Mouse (Mus musculus): ENCODE data around the gene Ccdc172. TPM values are rescaled to one million over a fixed set of nuclear protein-coding genes. Genes with fewer than 3 reads are reported as not detected.

Ccdc172 gene
- polyA plus RNA-seq, 2 experiments: not detected

DNA sequence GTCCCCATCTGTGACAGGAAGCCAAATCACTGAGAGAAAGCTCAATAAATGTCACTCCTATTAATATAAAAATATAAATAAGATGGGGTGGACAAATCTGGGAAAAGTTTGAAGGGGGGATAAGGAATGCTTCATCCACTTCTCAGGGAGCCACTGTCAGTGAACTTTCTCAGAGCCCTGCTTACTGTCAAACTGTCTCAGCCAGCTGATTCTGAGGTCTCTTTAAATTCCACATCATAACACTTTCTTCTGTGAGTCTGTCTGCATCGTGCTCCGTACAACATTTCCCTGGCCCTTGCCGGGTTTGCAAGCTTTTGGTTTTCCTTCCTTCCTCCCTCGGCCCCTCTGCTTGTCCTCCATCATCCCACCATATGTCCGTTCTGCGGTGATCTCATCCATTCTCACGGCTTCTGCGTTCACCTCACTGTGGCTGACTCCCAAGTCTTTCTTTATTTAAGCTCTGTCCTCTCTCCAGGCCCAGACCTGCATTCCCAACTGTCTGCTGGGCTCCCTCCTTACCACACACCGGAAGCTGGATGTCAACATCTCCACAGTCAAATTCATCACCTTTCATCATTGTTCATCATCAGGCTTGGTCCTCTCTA lies 29.3 kb upstream of the Ccdc172 start:
- no peaks in the 10 kb centered on the region for H3K36me3 ChIP-seq (replicated peaks; ENCODE audit: control insufficient read depth, insufficient read depth, low read depth)
- no peak overlapping the region for H3K4me2 ChIP-seq (ENCODE audit: low read depth)
- TF ChIP-seq EP300 (IDR thresholded peaks at IDR 0.05; ENCODE audit: low read depth): no peak
- no peaks in the 10 kb centered on the region for H3K9me3 ChIP-seq (ENCODE audit: control insufficient read depth, low read length)
- DNase-seq (ENCODE audit: low read depth in 3 of 3, low spot score in 3 of 3): no peak
- H3K27me3 ChIP-seq (ENCODE audit: control insufficient read depth, insufficient read depth, low read length): no peaks in the 10 kb centered on the region
- 57% methylated on average over 9 of the region's 9 CpGs for WGBS (ENCODE audit: insufficient replicate concordance)
- ATAC-seq (ENCODE audit: insufficient read depth): no peak
- no peak overlapping the region for H3K9ac ChIP-seq (replicated peaks)
- no peak overlapping the region for H3K27ac ChIP-seq
- H3K4me3 ChIP-seq (ENCODE audit: insufficient read depth in 1 of 2, low read depth in 2 of 2, low read length in 2 of 2): no peak overlapping the region
- H3K4me1 ChIP-seq (replicated peaks; ENCODE audit: control insufficient read depth in 2 of 2, insufficient read depth in 2 of 2, low read length in 1 of 2): no peaks in the 10 kb centered on the region

DNA sequence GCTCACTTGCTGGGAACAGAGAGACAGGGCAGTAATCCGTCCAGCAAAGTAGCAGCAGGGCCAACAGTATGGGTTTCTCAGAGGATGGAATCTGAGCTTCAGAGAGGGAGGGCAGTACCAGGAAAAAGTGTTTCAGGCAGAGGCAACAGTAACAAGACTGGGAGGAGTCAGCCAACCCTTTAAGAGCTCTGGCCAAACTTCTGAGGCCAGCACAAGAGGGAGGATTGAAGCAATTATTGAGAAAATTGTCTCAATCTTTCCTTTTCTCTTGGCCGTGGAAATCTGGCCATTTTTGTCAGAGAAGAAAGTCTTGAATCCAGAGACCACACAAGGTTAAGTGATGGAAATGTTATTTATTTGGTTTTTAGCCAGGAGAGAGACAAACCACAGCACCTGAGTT lies 25.1 kb upstream of the Ccdc172 start:
- no peaks in the 10 kb centered on the region for H3K27me3 ChIP-seq (ENCODE audit: control insufficient read depth, insufficient read depth, low read length)

DNA sequence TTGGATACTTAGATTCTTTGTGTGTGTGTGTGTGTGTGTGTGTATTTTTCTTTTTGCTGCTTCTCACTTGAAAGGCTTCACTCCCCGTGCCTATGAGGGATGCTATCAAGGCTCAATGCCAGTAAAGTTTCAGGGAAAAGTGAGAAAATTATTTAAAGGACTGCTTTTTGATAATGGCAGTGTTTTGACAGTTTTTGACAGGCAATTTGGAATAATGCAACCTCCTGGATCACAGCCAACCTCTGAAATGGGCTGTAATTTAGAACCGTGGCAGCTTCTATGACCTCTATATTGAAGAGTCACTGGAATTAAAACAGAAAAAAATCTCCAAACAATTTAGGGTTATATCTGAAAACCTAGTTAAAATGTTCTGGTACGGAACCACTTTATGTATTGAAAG lies 14.7 kb upstream of the Ccdc172 start:
- ATAC-seq (ENCODE audit: insufficient read depth) (no peak), DNase-seq (ENCODE audit: low read depth in 3 of 3, low spot score in 3 of 3) (no peak)
- Histone ChIP-seq H3K4me1 (replicated peaks; ENCODE audit: control insufficient read depth in 2 of 2, insufficient read depth in 2 of 2, low read length in 1 of 2) (no peaks in the 10 kb centered on the region), H3K4me2 (ENCODE audit: low read depth) (no peak overlapping the region), H3K9me3 (ENCODE audit: control insufficient read depth, low read length) (no peaks in the 10 kb centered on the region), H3K36me3 (replicated peaks; ENCODE audit: control insufficient read depth, insufficient read depth, low read depth) (no peaks in the 10 kb centered on the region), H3K4me3 (ENCODE audit: insufficient read depth in 1 of 2, low read depth in 2 of 2, low read length in 2 of 2) (no peak overlapping the region), H3K27me3 (ENCODE audit: control insufficient read depth, insufficient read depth, low read length) (no peaks in the 10 kb centered on the region), H3K27ac (no peak overlapping the region), H3K9ac (replicated peaks) (no peak overlapping the region)
- TF ChIP-seq EP300 (IDR thresholded peaks at IDR 0.05; ENCODE audit: low read depth) (no peak), CTCF (IDR thresholded peaks at IDR 0.05; ENCODE audit: low read depth) (no peak)
- whole genome bisulfite sequencing (ENCODE audit: insufficient replicate concordance): 56% methylated on average over 3 of the region's 3 CpGs

More for the DNA sequence above, 25.1 kb upstream of the Ccdc172 start:
- Histone ChIP-seq H3K27ac (no peak overlapping the region), H3K4me1 (replicated peaks; ENCODE audit: control insufficient read depth in 2 of 2, insufficient read depth in 2 of 2, low read length in 1 of 2) (no peaks in the 10 kb centered on the region), H3K4me2 (ENCODE audit: low read depth) (no peak overlapping the region), H3K9ac (replicated peaks) (no peak overlapping the region), H3K36me3 (replicated peaks; ENCODE audit: control insufficient read depth, insufficient read depth, low read depth) (no peaks in the 10 kb centered on the region), H3K9me3 (ENCODE audit: control insufficient read depth, low read length) (no peaks in the 10 kb centered on the region), H3K4me3 (ENCODE audit: insufficient read depth in 1 of 2, low read depth in 2 of 2, low read length in 2 of 2) (no peak overlapping the region)
- TF ChIP-seq EP300 (IDR thresholded peaks at IDR 0.05; ENCODE audit: low read depth) (no peak), CTCF (IDR thresholded peaks at IDR 0.05; ENCODE audit: low read depth) (no peak)
- DNase-seq (ENCODE audit: low read depth in 3 of 3, low spot score in 3 of 3) (no peak), ATAC-seq (ENCODE audit: insufficient read depth) (no peak)
- 35% methylated on average over 2 of the region's 2 CpGs for WGBS (ENCODE audit: insufficient replicate concordance)

DNA sequence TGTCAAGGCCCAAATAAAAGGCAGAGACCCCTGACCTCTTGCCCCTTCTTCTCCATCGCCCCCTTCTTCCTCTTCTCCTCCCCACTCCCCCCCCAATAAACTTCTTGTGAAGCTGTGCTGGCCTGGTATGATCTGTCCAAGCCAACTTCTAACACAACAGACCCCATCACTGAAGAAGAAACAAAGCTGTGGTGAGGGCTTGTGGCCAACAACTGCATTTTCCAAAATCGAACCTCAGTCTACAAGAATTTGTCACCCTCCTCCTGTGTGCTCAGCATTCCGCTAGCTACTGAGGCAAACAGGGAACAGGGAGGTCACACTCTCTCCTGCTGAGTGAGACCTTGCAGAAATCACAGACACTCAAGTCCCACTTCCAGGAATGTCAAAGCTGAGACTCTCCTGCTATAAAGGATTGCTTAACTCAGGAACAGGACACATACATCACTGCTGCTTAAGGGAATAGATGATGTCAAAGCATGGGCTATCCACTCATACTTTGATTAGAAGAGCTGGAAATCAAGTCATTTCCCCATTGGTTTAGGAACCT lies 12.3 kb upstream of the Ccdc172 start:
- ATAC-seq (ENCODE audit: insufficient read depth): no peak

GRCm38 (mm10) chr19:58500049-58500448 lies 11.7 kb upstream of the Ccdc172 start:
- WGBS (ENCODE audit: insufficient replicate concordance): 42% methylated on average over 2 of the region's 2 CpGs
- H3K9me3 ChIP-seq (ENCODE audit: control insufficient read depth, low read length): no peaks in the 10 kb centered on the region
- no peak overlapping the region for H3K4me3 ChIP-seq (ENCODE audit: insufficient read depth in 1 of 2, low read depth in 2 of 2, low read length in 2 of 2)
- DNase-seq (ENCODE audit: low read depth in 3 of 3, low spot score in 3 of 3) (no peak), ATAC-seq (ENCODE audit: insufficient read depth) (no peak)
- H3K4me1 ChIP-seq (replicated peaks; ENCODE audit: control insufficient read depth in 2 of 2, insufficient read depth in 2 of 2, low read length in 1 of 2): no peaks in the 10 kb centered on the region
- no peak overlapping the region for H3K27ac ChIP-seq
- no peaks in the 10 kb centered on the region for H3K36me3 ChIP-seq (replicated peaks; ENCODE audit: control insufficient read depth, insufficient read depth, low read depth)
- no peaks in the 10 kb centered on the region for H3K27me3 ChIP-seq (ENCODE audit: control insufficient read depth, insufficient read depth, low read length)
- no peak overlapping the region for H3K9ac ChIP-seq (replicated peaks)
- no peak overlapping the region for H3K4me2 ChIP-seq (ENCODE audit: low read depth)
- TF ChIP-seq EP300 (IDR thresholded peaks at IDR 0.05; ENCODE audit: low read depth) (no peak), CTCF (IDR thresholded peaks at IDR 0.05; ENCODE audit: low read depth) (no peak)

More for the DNA sequence above, 12.3 kb upstream of the Ccdc172 start:
- Histone ChIP-seq H3K9ac (replicated peaks) (no peak overlapping the region), H3K4me3 (ENCODE audit: insufficient read depth in 1 of 2, low read depth in 2 of 2, low read length in 2 of 2) (no peak overlapping the region), H3K4me2 (ENCODE audit: low read depth) (no peak overlapping the region), H3K9me3 (ENCODE audit: control insufficient read depth, low read length) (no peaks in the 10 kb centered on the region), H3K36me3 (replicated peaks; ENCODE audit: control insufficient read depth, insufficient read depth, low read depth) (no peaks in the 10 kb centered on the region), H3K4me1 (replicated peaks; ENCODE audit: control insufficient read depth in 2 of 2, insufficient read depth in 2 of 2, low read length in 1 of 2) (no peaks in the 10 kb centered on the region), H3K27me3 (ENCODE audit: control insufficient read depth, insufficient read depth, low read length) (no peaks in the 10 kb centered on the region), H3K27ac (no peak overlapping the region)
- 47% methylated on average over 3 of the region's 3 CpGs for WGBS (ENCODE audit: insufficient replicate concordance)
- no peak for TF ChIP-seq EP300 (IDR thresholded peaks at IDR 0.05; ENCODE audit: low read depth)
- TF ChIP-seq CTCF (IDR thresholded peaks at IDR 0.05; ENCODE audit: low read depth): no peak
- DNase-seq (ENCODE audit: low read depth in 3 of 3, low spot score in 3 of 3): no peak

Measured in liver, embryonic 14.5 days (tissue).